Mouse (Mus musculus) embryonic facial prominence, embryonic 15.5 days (tissue): ENCODE measurements around the gene Srpk3. TPM values are rescaled to one million over a fixed set of nuclear protein-coding genes. Genes with fewer than 3 reads are reported as not detected.
"Not testable (repeated sequence)": the region's sequence is repeated elsewhere in the genome, so short reads cannot be mapped to it uniquely, and the experiment has no call there.

Source experiments
- ATAC-seq: fragments of 200-750 bp; cut with Nextera tagmentation; 2 replicates; pipeline ENCODE4 v1.8.0; 2017; ENCODE audit warnings: low read depth, moderate TSS enrichment; ENCODE audit not compliant: insufficient number of reproducible peaks, low FRiP score, low TSS enrichment
- H3K27ac ChIP-seq: fragments of 300-500 bp; sonication (generic); replicated peaks from 2 replicates; pipeline ENCODE4 v1.5.1; 2015; ENCODE audit warnings: mild to moderate bottlenecking, inconsistent platforms
- H3K27me3 ChIP-seq: fragments of 300-500 bp; sonication (generic); 2 replicates; pipeline ENCODE4 v1.6.1; 2015; ENCODE audit warnings: inconsistent platforms
- H3K36me3 ChIP-seq: fragments of 300-500 bp; sonication (generic); 2 replicates; pipeline ENCODE4 v1.6.1; 2015; ENCODE audit warnings: mild to moderate bottlenecking, inconsistent platforms
- H3K4me1 ChIP-seq: fragments of 300-500 bp; sonication (generic); 2 replicates; pipeline ENCODE4 v1.6.1; 2015; ENCODE audit warnings: inconsistent platforms
- H3K4me2 ChIP-seq: fragments of 300-500 bp; sonication (generic); replicated peaks from 2 replicates; pipeline ENCODE4 v1.6.1; 2015; ENCODE audit warnings: mild to moderate bottlenecking, inconsistent platforms
- H3K4me3 ChIP-seq: fragments of 300-500 bp; sonication (generic); replicated peaks from 2 replicates; pipeline ENCODE4 v1.5.1; 2015; ENCODE audit warnings: mild to moderate bottlenecking, inconsistent platforms
- H3K9ac ChIP-seq: fragments of 300-500 bp; sonication (generic); 2 replicates; pipeline ENCODE4 v1.6.1; 2015; ENCODE audit warnings: inconsistent platforms
- H3K9me3 ChIP-seq: fragments of 300-500 bp; sonication (generic); replicated peaks from 2 replicates; pipeline ENCODE4 v1.6.1; 2016; ENCODE audit warnings: inconsistent platforms
- WGBS: fragments of 180-500 bp; shearing (Covaris S2); methylation state at CpG from one replicate; pipeline ENCODE4 v1.1.7; 2015; 5-methylcytosine and 5-hydroxymethylcytosine counted together
- polyA plus RNA-seq: library from polyadenylated mRNA; unstranded; fragments of >200 nt; fragmentation: Nextera tagmentation; extraction: Ambion mirVana; gene quantifications from 2 replicates; pipeline ENCODE4 v1.2.1, GENCODE M21; 2015

The Srpk3 gene
- 35.3 and 49.9 TPM in 2 replicates for polyA plus RNA-seq

GRCm38 (mm10) chrX:73774168-73774760 is at the start of gene Srpk3:
TSS of gene Srpk3 (plus strand) at chrX:73774405.
- ATAC-seq, result no peak

GRCm38 (mm10) chrX:73730908-73731307 is 43.3 kb upstream of the Srpk3 start:
- WGBS, result 38% methylated on average over 1 of the region's 1 CpGs
- ATAC-seq, result no peak
- H3K9me3 ChIP-seq, result no peaks in the 10 kb centered on the region

More at GRCm38 (mm10) chrX:73774168-73774760, at the start of gene Srpk3:
- Histone ChIP-seq H3K4me2 (no peak within 1 kb of the TSS), H3K4me3 (no peak within 1 kb of the TSS), H3K36me3 (0 out of 2 replicates have a peak, but pooled peaks cover 12% of the 10 kb centered on the region), H3K27ac (no peak within 1 kb of the TSS), H3K27me3 (no peaks in the 10 kb centered on the region), H3K4me1 (no peaks in the 10 kb centered on the region), H3K9me3 (no peaks in the 10 kb centered on the region), H3K9ac (no peak within 1 kb of the TSS)
- 62% methylated on average over 9 of the region's 9 CpGs for WGBS

GRCm38 (mm10) chrX:73738155-73738554 is 36.0 kb upstream of the Srpk3 start:
- Histone ChIP-seq H3K4me1 (no peaks in the 10 kb centered on the region), H3K27me3 (no peaks in the 10 kb centered on the region), H3K27ac (no peak overlapping the region), H3K4me2 (no peak overlapping the region), H3K4me3 (no peak overlapping the region), H3K36me3 (no peaks in the 10 kb centered on the region), H3K9me3 (no peaks in the 10 kb centered on the region), H3K9ac (no peak overlapping the region)
- WGBS, result 64% methylated on average over 1 of the region's 1 CpGs
- ATAC-seq, result no peak

More at GRCm38 (mm10) chrX:73730908-73731307, 43.3 kb upstream of the Srpk3 start:
- Histone ChIP-seq H3K4me2 (no peak overlapping the region), H3K36me3 (no peaks in the 10 kb centered on the region), H3K4me3 (no peak overlapping the region), H3K4me1 (no peaks in the 10 kb centered on the region), H3K9ac (no peak overlapping the region), H3K27ac (no peak overlapping the region), H3K27me3 (no peaks in the 10 kb centered on the region)

- H3K9ac ChIP-seq, result no peak overlapping the region
- no peak for ATAC-seq
- no peaks in the 10 kb centered on the region for H3K4me1 ChIP-seq
- no peak overlapping the region for H3K27ac ChIP-seq
- 51% methylated on average over 5 of the region's 5 CpGs for WGBS
- H3K36me3 ChIP-seq, result no peaks in the 10 kb centered on the region
- H3K4me2 ChIP-seq, result no peak overlapping the region
- no peak overlapping the region for H3K4me3 ChIP-seq
- H3K9me3 ChIP-seq, result no peaks in the 10 kb centered on the region
- H3K27me3 ChIP-seq, result no peaks in the 10 kb centered on the region
These were observed 35.1 kb upstream of the Srpk3 start for GRCm38 (mm10) chrX:73739151-73739550.

GRCm38 (mm10) chrX:73739841-73740240 is 34.4 kb upstream of the Srpk3 start:
- H3K4me3 ChIP-seq, H3K36me3 ChIP-seq, H3K27ac ChIP-seq, H3K4me1 ChIP-seq, H3K4me2 ChIP-seq, H3K9ac ChIP-seq, H3K9me3 ChIP-seq, ATAC-seq, H3K27me3 ChIP-seq: not testable (repeated sequence)
- WGBS, result 96% methylated on average over 7 of the region's 7 CpGs

- Histone ChIP-seq H3K36me3 (no peaks in the 10 kb centered on the region), H3K4me1 (no peaks in the 10 kb centered on the region), H3K27ac (no peak overlapping the region), H3K9me3 (no peaks in the 10 kb centered on the region), H3K4me3 (no peak overlapping the region), H3K4me2 (no peak overlapping the region), H3K9ac (no peak overlapping the region), H3K27me3 (no peaks in the 10 kb centered on the region)
- WGBS, result 83% methylated on average over 1 of the region's 1 CpGs
- no peak for ATAC-seq
These were observed 29.3 kb upstream of the Srpk3 start for GRCm38 (mm10) chrX:73744774-73745481.

GRCm38 (mm10) chrX:73748977-73749376 is 25.2 kb upstream of the Srpk3 start:
- Histone ChIP-seq H3K9ac (no peak overlapping the region), H3K27me3 (no peaks in the 10 kb centered on the region), H3K36me3 (no peaks in the 10 kb centered on the region), H3K4me3 (no peak overlapping the region), H3K4me1 (no peaks in the 10 kb centered on the region), H3K9me3 (no peaks in the 10 kb centered on the region), H3K4me2 (no peak overlapping the region), H3K27ac (no peak overlapping the region)
- WGBS, result 69% methylated on average over 1 of the region's 1 CpGs
- no peak for ATAC-seq

GRCm38 (mm10) chrX:73756334-73757140 is 17.7 kb upstream of the Srpk3 start, which contains the start of gene Plxnb3:
TSS of gene Plxnb3 (plus strand) at chrX:73757090.
- H3K4me2 ChIP-seq, result no peak within 1 kb of the TSS
- no peak within 1 kb of the TSS for H3K27ac ChIP-seq
- H3K9me3 ChIP-seq, result no peaks in the 10 kb centered on the region
- H3K4me1 ChIP-seq, result no peaks in the 10 kb centered on the region
- no peaks in the 10 kb centered on the region for H3K27me3 ChIP-seq
- no peak within 1 kb of the TSS for H3K9ac ChIP-seq
- WGBS, result 69% methylated on average over 5 of the region's 5 CpGs
- no peaks in the 10 kb centered on the region for H3K36me3 ChIP-seq
- ATAC-seq, result no peak
- H3K4me3 ChIP-seq, result no peak within 1 kb of the TSS

- Histone ChIP-seq H3K4me1 (no peaks in the 10 kb centered on the region), H3K9me3 (no peaks in the 10 kb centered on the region), H3K27ac (no peak overlapping the region), H3K9ac (no peak overlapping the region), H3K4me2 (no peak overlapping the region), H3K36me3 (no peaks in the 10 kb centered on the region), H3K4me3 (no peak overlapping the region), H3K27me3 (no peaks in the 10 kb centered on the region)
- no peak for ATAC-seq
- 84% methylated on average over 13 of the region's 13 CpGs for WGBS
These were observed 15.5 kb upstream of the Srpk3 start for GRCm38 (mm10) chrX:73758611-73759290.

GRCm38 (mm10) chrX:73765311-73765710 is 8.9 kb upstream of the Srpk3 start:
- no peak for ATAC-seq
- Histone ChIP-seq H3K4me2 (no peak overlapping the region), H3K4me3 (no peak overlapping the region), H3K27me3 (no peaks in the 10 kb centered on the region), H3K27ac (no peak overlapping the region), H3K9me3 (no peaks in the 10 kb centered on the region), H3K9ac (no peak overlapping the region), H3K36me3 (no peaks in the 10 kb centered on the region), H3K4me1 (no peaks in the 10 kb centered on the region)
- WGBS, result 45% methylated on average over 1 of the region's 1 CpGs

- no peak overlapping the region for H3K27ac ChIP-seq
- no peak overlapping the region for H3K4me2 ChIP-seq
- H3K27me3 ChIP-seq, result no peaks in the 10 kb centered on the region
- H3K4me3 ChIP-seq, result no peak overlapping the region
- no peak for ATAC-seq
- WGBS, result 57% methylated on average over 9 of the region's 9 CpGs
- H3K36me3 ChIP-seq, result no peaks in the 10 kb centered on the region
- no peaks in the 10 kb centered on the region for H3K9me3 ChIP-seq
- no peaks in the 10 kb centered on the region for H3K4me1 ChIP-seq
- no peak overlapping the region for H3K9ac ChIP-seq
These were observed 6.9 kb upstream of the Srpk3 start for GRCm38 (mm10) chrX:73767267-73767666.
